Mouse (Mus musculus) left cerebral cortex, postnatal 36 days (tissue): ENCODE data around the gene Izumo1r. TPM values are rescaled to one million over a fixed set of nuclear protein-coding genes. Genes with fewer than 3 reads are reported as not detected.
"Not testable (repeated sequence)": the region's sequence is repeated elsewhere in the genome, so short reads cannot be mapped to it uniquely, and the experiment has no call there.

Source experiments
- DNase-seq, 2 experiments: peaks; one replicate each; pipeline ENCODE4 v3.0.0; 2021 to 2022; ENCODE audit warnings: low spot score in 2 of 2, mixed read lengths in 1 of 2
- intact Hi-C: fragments of 180-260 bp; cut with DNase I; formaldehyde crosslinking; loops from one replicate; pipeline ENCODE4 v1.15.1; 2025
- total RNA-seq, 2 experiments: library from RNA; stranded (reverse); gene quantifications; 2 replicates each; pipeline ENCODE4 v1.2.3; 2021

The Izumo1r gene
- total RNA-seq, 2 experiments from 2014 or later = not detected

DNA sequence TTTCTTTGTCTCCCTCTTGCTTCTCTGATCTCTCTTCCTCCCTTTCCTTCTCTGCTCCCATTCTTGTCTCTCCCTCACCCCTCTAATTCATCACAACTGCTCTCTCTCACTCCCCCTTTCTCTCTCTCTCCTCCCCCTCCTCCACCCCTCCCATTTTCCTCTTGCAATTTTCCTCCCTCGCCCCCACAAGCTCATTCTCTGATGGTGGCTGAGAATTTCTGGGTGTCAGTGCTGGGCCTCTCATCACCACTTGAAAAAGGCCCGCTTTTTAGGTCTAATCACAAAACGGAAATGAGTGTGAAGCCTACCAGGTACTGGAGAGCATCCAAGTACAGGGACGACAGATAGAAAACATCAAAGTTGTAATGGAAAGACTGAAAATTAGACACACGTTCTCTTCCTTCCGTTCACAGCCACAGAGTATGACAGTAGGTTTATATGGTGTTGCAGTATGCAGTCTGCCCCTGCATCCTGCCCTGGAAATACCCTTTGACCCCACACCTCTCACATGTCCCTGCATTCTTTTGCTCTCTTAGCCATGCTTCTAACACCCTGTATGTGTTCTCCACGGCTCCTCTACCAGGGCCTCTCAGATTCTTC is 4.2 kb upstream of the Izumo1r start:
- DNase-seq = peak; percentile 21 to 25
- intact Hi-C loops = no loop called here

DNA sequence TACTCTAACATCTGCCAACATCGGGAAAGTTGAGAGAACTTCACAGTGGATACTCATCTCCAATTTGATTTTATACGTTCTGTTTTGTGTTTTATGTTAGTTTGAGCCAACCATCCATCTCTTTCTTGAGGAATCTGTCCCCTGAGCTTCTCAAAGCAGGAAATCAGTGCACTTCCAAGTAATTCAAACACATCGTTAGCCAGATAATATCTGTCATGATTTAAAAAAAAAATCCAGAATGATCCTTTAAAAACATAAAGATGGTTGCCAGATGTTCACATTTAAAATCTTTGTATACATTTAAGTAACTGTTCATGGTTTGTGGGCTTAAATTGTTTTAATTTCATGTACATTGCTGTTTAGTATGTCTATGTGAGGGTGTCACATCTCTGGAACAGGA is 2.2 kb upstream of the Izumo1r start:
- intact Hi-C loops = no loop called here

DNA sequence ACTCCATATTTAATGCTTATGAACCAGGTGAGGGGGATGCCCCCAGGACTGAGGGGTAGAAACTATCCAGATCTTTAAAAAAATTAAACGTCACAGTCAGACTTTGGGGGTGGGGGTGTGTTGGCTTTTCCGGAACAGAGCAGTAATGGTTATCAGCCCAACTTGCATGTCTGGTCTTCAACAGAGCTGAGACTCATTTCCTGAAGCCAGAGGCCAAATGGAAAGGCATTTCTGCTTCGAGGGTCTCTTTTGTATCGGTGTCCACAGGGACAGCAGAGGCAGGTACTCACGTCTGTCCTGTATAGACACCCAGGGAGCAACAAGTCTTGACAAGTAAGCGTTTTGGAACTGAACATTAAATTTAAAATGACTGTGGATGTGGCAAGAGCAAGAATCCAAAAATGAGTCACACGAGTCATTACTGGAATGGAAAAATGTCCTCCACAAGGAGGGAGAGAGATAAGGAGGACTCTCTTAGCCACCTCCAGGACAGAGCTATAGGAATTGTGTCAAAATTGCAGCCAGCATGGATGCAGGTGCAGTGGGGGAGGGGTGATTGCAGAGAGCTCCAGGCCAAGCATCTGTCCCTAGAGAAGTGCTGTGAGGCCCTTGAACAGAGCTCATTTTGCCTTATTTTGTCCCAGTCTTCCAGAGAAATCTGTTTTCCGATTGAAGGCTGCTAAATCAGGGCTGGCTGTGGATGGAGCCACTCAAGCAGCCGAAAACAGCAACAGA is 1.2 kb upstream of the Izumo1r start:
- intact Hi-C loops = no loop called here

More for the DNA sequence above, 2.2 kb upstream of the Izumo1r start:
- no peak for DNase-seq

DNA sequence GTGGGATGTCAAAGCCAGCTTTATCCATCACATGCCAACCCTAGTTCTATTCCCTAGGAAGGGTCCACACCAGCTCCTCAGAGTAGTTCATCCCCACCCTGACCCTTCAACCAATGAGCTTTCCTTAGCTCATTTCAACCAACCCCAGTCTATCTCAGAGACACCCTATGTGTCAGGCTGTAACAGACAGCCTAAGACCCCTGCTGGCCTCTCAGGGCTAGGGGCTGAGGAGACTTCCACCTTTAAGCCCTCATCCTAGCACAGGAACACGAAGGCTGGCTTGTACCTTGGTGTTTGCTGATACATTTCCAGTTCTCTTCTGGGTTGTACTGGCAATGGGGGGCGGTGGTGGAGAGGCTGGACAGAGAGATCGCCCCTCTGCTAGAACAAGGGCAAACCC is 743 bp downstream of the Izumo1r start:
- intact Hi-C loops = no loop called here

More for the DNA sequence above, 1.2 kb upstream of the Izumo1r start:
- peak in 1 of 2 experiments; percentile 24 for DNase-seq

GRCm38 (mm10) chr9:14902416-14902815 is 1.3 kb downstream of the Izumo1r start:
- intact Hi-C loops = no loop called here
- no peak for DNase-seq

More for the DNA sequence above, 743 bp downstream of the Izumo1r start:
- DNase-seq = no peak

DNA sequence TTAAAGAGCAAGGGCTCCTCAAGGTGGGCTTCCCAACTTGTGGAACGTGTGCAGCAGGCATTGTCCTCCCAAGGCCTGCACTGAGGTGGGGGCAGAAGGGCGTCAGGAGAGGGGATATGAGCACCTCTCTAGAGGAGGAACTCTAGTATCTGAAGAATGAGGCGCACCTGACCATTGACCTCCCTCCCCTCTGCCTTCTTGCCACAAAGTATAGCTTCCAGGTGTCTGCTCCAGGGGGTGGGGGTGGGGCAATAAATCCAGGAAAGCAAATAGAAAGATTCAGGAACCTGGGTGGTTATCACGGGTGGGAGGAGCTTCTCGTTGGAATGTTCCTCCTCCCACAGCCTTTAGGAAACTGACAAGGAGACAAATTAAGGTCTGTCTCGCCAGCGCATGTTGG is 2.0 kb downstream of the Izumo1r start:
- intact Hi-C loops = no loop called here
- DNase-seq = no peak

DNA sequence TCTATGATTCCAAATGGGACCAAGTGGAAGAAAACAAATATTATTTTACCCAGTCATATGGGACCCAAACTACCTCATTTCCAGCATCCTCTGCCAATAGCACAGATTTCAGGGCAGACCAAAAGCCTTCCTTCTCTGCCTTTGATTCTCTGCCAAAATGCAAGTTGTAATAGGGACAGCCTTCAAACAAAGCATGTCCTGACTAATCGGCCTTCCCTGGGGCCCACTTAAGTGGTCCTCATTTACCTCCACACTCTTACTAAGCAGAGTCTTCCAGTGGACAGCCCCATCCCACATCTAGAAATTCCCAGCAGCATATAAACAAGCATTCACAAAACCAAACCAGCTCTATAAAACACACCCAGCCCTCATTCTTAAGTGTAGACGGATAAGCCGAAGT is 6.6 kb downstream of the Izumo1r start:
- DNase-seq = no peak
- intact Hi-C loops = no loop called here

DNA sequence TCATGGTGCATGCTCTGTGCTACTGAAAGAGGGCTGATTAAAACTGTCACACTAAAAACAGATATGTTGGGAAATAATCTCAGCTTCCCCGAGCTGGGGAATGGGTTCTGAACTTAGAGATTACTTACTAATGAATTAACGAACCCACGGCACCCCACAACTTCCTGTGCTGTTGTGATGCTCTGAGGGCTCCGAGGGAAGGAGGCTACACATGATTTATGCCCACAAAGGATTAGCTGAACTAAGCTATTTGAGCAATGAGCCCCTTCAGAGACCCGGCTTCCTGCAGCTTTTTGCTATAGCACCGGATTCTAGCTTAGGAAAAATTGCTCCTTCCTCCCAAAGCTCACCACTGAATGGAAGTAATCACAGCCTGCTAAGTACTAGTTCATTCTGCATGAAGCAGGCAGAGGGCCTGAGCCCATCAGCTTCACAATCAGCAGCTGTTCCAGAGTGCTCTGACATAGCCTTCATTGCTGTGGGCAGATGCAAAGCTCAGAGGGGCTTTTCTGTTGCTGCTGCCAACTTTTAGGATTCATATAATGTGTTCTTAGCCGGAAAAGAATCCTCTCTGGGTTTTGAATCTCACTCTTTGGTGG is 8.4 kb downstream of the Izumo1r start:
- DNase-seq = no peak
- intact Hi-C loops = no loop called here

DNA sequence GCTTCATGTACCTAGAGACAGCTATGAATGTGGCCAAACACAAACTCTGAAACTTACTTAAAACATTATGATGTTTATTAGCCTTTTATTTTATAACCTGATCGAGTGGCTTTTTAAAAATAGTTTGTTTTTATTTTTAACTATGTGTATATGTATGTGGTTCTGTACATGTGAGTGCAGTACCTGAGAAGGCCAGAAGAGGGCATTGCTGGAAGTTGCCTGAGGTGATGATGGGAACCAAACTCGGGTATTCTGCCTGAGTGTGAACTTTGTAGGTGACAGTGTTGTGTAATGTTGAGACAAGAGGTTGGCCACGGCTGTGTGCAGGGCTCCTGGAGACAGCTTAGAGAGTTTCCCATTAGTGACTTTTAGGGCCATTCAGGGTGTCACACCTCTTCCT is 9.1 kb downstream of the Izumo1r start:
- no peak for DNase-seq
- intact Hi-C loops = no loop called here

DNA sequence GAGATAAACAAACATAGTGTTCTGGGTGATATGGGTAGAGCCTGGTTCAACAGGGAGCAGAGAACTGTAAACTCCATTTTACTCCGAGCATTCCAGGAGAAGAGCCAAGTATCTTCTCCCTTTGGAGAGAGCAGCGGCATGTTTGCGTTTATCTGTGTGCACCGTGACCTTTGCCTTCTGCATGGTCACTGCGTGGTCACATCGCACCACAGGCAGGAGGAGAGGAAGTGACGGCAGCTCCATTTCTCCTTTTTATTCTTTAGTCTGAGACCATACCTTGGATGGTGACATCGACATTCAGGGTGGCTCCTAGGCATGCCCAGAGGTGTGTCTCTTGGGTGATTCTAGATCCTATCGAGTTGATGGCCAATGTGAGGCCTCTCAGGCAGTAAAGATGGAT is 10.4 kb downstream of the Izumo1r start:
- intact Hi-C loops = no loop called here
- DNase-seq = no peak

- no peak for DNase-seq
- intact Hi-C loops = no loop called here
Observed at GRCm38 (mm10) chr9:14891891-14892290, 11.9 kb downstream of the Izumo1r start.

DNA sequence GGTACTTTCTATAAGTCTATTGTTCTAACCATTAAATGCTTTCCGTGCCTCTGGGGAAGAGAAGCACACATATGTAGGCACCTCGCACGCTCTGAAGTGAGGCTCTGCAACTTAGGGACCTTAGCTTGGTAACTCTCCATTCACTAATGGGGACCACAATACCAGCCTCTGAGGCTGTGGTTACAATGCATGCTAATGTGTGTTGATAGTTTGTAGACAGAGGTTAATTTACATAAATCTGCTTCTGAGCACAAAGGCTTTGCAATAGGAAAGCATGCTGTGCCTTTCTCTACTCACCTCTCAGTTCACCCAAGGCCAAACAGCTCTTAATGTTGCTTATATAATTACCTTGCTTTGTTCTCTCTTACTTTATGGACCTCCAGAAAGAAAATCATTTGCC is 13.1 kb downstream of the Izumo1r start:
- DNase-seq = no peak
- intact Hi-C loops = no loop called here

- intact Hi-C loops = no loop called here
- no peak for DNase-seq
Observed at GRCm38 (mm10) chr9:14888671-14889070, 15.1 kb downstream of the Izumo1r start.

GRCm38 (mm10) chr9:14887787-14888382 is 15.9 kb downstream of the Izumo1r start:
- DNase-seq = no peak
- intact Hi-C loops = no loop called here

DNA sequence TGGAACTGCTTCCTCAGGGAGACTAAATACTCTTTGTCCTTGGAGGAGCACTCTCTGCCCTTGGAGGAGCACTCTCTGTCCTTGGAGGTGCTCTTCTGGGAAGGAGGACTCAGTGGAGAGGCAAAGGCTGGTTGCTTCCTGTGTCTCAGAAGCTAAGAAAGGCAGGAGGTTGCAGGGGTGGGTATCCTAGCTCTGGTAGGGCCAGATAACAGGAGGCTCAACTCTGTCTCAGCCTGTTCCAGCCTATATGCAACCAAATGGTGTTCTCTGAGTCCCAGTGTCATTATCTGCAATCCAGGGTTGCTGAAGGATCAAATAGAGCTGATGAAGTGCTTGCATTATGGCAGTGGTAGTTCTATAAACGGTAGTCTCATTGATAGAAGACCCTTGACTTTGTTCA is 17.8 kb downstream of the Izumo1r start:
- DNase-seq = no peak
- intact Hi-C loops = no loop called here

DNA sequence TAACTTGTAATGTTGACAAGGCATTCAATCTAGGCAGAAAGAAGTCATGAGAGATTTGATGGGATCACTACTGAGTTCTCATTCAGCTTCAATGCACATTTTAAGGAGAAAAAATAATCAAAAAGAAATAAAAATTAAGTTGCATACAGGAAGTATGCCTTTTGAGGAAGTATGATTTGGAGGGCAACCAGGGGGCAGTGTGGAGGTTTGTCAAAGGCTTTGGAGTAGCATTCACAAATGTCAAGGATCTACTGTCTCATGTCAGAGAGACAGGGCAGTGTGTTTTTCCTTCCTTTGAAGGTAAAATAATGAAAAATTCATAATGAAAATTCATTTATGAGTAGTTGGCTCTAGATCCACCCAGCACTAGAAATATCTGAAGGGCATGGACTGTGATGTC is 18.6 kb downstream of the Izumo1r start:
- intact Hi-C loops = no loop called here
- DNase-seq = no peak

DNA sequence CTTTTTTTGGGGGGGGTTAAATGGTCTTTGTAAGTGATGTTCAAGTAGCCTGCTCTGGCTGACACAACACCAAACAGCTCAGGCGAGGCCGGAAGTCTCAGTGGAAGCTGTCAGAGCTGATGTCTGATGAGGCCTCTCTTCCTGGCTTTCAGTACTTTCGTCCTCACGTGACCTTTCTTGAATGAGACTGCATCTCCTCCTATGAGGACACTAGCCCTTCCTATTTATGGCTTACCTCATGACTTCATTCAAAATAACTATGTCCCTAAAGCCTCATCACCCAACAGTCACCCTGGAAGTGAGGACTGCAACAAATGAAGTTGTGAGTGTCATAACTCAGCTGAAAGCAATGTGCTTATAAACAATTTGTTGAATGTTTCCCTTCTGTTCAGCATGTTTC is 19.1 kb downstream of the Izumo1r start:
- intact Hi-C loops = no loop called here
- DNase-seq = no peak

DNA sequence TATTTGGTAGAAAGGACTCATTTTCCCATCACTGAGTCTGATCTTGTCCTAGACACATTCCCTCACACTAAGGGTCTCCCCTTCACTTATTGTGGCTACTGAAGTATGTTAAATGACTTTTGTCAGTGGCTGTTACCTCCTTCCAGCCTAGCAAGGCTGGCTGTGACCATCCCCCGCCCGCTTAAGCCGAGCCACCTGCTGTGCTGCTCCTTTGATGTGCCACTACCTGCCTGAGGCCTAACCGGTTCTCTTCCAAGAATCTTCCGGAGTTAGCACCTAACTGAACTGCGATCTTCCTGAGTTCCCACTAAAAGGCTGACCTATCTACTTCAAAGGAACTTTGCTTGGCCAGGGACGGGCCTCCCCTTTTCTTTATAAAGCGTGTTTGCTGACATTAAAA is 27.2 kb downstream of the Izumo1r start:
- intact Hi-C loops, DNase-seq: not testable (repeated sequence)

GRCm38 (mm10) chr9:14875743-14876507 is 27.8 kb downstream of the Izumo1r start:
- intact Hi-C loops = no loop called here
- DNase-seq = no peak
